24 mouse cellular contexts compared by ENCODE assay signal in genomic region chr14:10593467-10593866, GRCm38 (mm10).
DNase-seq lines count a peak whose midpoint lies in the region; ATAC-seq and TF ChIP-seq lines count a peak whose summit lies in the region.
"Had no signal": no experiment of that assay in that cellular context is flagged by ENCODE, and none has a peak within 500 bp of the region (broad histone marks: within the 10 kb centered on the region; RNA-seq: fewer than 3 reads in every experiment).

No protein-coding gene starts in this region.

- no peak for TF ChIP-seq RAD21 in CH12.LX (IDR thresholded peaks at IDR 0.05; ENCODE audit: low read depth, low read length)

- dilution Hi-C loops in CH12.LX (cut with MboI; ENCODE audit: extremely low pct_ligation_motif_present, extremely low pct_unique_long_range_greater_than_20kb, low sequenced_read_pairs): no loop called here

- peak; percentile 74 for DNase-seq in 416B (ENCODE audit: low read depth)
- peak; percentile 2 for DNase-seq in CH12.LX (ENCODE audit: extremely low read depth)
- no peak for DNase-seq in gastrocnemius, adult 2 months
- DNase-seq in hindbrain, embryonic 11.5 days (ENCODE audit: low spot score): no peak
- DNase-seq: adrenal gland, adult 8-10 months; adrenal gland, postnatal 36 days; cerebellum, adult 11-12 months; cerebellum, adult 9-11 months; cerebellum, postnatal 36 days; forebrain, postnatal 0 days; gastrocnemius, postnatal 25 days; heart, adult 11 months; heart, postnatal 36 days had no signal

- H3K4me1 ChIP-seq in CH12.LX (ENCODE audit: control insufficient read depth in 1 of 2, insufficient read depth in 2 of 2): peaks cover 0 to 5% of the 10 kb centered on the region in 2 experiments; a peak in 1 of 4 replicates
- no peaks in the 10 kb centered on the region for H3K4me1 ChIP-seq in hindbrain, embryonic 11.5 days (replicated peaks; ENCODE audit: control insufficient read depth, insufficient read depth, low read length)
- H3K4me1 ChIP-seq: embryonic facial prominence, embryonic 10.5 days; forebrain, embryonic 13.5 days; hindbrain, embryonic 13.5 days; intestine, embryonic 15.5 days had no signal

- H3K4me2 ChIP-seq in CH12.LX (ENCODE audit: insufficient read depth, low read depth, poor library complexity, severe bottlenecking): no peak overlapping the region
- no peak overlapping the region for H3K4me2 ChIP-seq in hindbrain, embryonic 11.5 days (replicated peaks; ENCODE audit: low read depth, low read length)
- H3K4me2 ChIP-seq: forebrain, embryonic 13.5 days; heart, embryonic 13.5 days; hindbrain, embryonic 13.5 days; intestine, embryonic 15.5 days had no signal

- no peak overlapping the region for H3K27ac ChIP-seq in CH12.LX (ENCODE audit: insufficient read depth, low read depth)
- H3K27ac ChIP-seq in gastrocnemius, adult 2 months: no peak overlapping the region
- no peak overlapping the region for H3K27ac ChIP-seq in hindbrain, embryonic 11.5 days (ENCODE audit: low read depth, low read length)
- H3K27ac ChIP-seq: embryonic facial prominence, embryonic 10.5 days; forebrain, embryonic 13.5 days; heart, embryonic 13.5 days; hindbrain, embryonic 13.5 days; hindbrain, postnatal 0 days; intestine, embryonic 15.5 days had no signal

- intact Hi-C loops in gastrocnemius, adult 2 months (cut with DNase I): no loop called here

- no peak for TF ChIP-seq POLR2A in CH12.LX (IDR thresholded peaks at IDR 0.05; ENCODE audit: low read depth, low read length)

- no peaks in the 10 kb centered on the region for H3K79me2 ChIP-seq in CH12.LX (replicated peaks; ENCODE audit: control insufficient read depth, extremely low read depth, insufficient read depth, poor library complexity, severe bottlenecking)

- TF ChIP-seq EP300 in CH12.LX (IDR thresholded peaks at IDR 0.05; ENCODE audit: low read length): no peak

- 90% methylated on average over 5 of the region's 5 CpGs for WGBS in hindbrain, embryonic 11.5 days

- H3K9me3 ChIP-seq in CH12.LX (replicated peaks; ENCODE audit: low read length): no peaks in the 10 kb centered on the region
- no peaks in the 10 kb centered on the region for H3K9me3 ChIP-seq in hindbrain, embryonic 11.5 days (ENCODE audit: control insufficient read depth, low read length)
- H3K9me3 ChIP-seq: embryonic facial prominence, embryonic 10.5 days; forebrain, embryonic 13.5 days; heart, embryonic 13.5 days; hindbrain, embryonic 13.5 days; intestine, embryonic 15.5 days had no signal

- no peak overlapping the region for H3K9ac ChIP-seq in CH12.LX (ENCODE audit: insufficient read depth, low read depth)
- no peak overlapping the region for H3K9ac ChIP-seq in hindbrain, embryonic 11.5 days (ENCODE audit: low read depth, low read length)
- H3K9ac ChIP-seq: forebrain, embryonic 13.5 days; forebrain, postnatal 0 days; heart, embryonic 13.5 days; hindbrain, embryonic 13.5 days; intestine, embryonic 15.5 days had no signal

- TF ChIP-seq CTCF in CH12.LX (conservative IDR thresholded peaks at IDR 0.05 in 1 of 2, IDR thresholded peaks at IDR 0.05 in 1 of 2; ENCODE audit: low read depth in 2 of 2, low read length in 2 of 2): no peak
- TF ChIP-seq CTCF in gastrocnemius, adult 2 months (IDR thresholded peaks at IDR 0.05): no peak

- ATAC-seq in granulocyte monocyte progenitor cell, adult 5-6 weeks (replicated peaks; ENCODE audit: poor library complexity, severe bottlenecking): peak; percentile 94
- peak; percentile 96 for ATAC-seq in megakaryocyte progenitor cell, adult 5-6 weeks (replicated peaks; ENCODE audit: poor library complexity)
- no peak for ATAC-seq in activated CD4-positive, CD25-positive, alpha-beta regulatory T cell, adult 4 months
- ATAC-seq in cerebellum, adult (ENCODE audit: insufficient number of reproducible peaks, low FRiP score, low TSS enrichment): no peak
- no peak for ATAC-seq in hindbrain, embryonic 11.5 days (ENCODE audit: low FRiP score)
- ATAC-seq: forebrain, embryonic 13.5 days; forebrain, postnatal 0 days; hindbrain, postnatal 0 days; intestine, embryonic 15.5 days; Patski had no signal

- H3K4me3 ChIP-seq in CH12.LX (replicated peaks in 1 of 3; ENCODE audit: low read depth in 2 of 3, low read length in 2 of 3, poor library complexity in 1 of 3): no peak overlapping the region
- H3K4me3 ChIP-seq in gastrocnemius, adult 2 months: no peak overlapping the region
- no peak overlapping the region for H3K4me3 ChIP-seq in hindbrain, embryonic 11.5 days (ENCODE audit: low read depth, low read length)
- H3K4me3 ChIP-seq: embryonic facial prominence, embryonic 10.5 days; forebrain, embryonic 13.5 days; heart, embryonic 13.5 days; hindbrain, embryonic 13.5 days; intestine, embryonic 15.5 days had no signal

- no peaks in the 10 kb centered on the region for H3K27me3 ChIP-seq in CH12.LX (replicated peaks)
- H3K27me3 ChIP-seq in hindbrain, embryonic 11.5 days (ENCODE audit: control insufficient read depth, insufficient read depth, low read length): no peaks in the 10 kb centered on the region
- H3K27me3 ChIP-seq: forebrain, embryonic 13.5 days; heart, embryonic 13.5 days; hindbrain, embryonic 13.5 days; intestine, embryonic 15.5 days; Patski had no signal

- no peaks in the 10 kb centered on the region for H3K36me3 ChIP-seq in CH12.LX (replicated peaks in 1 of 2; ENCODE audit: control insufficient read depth in 1 of 2, insufficient read depth in 1 of 2, low read length in 1 of 2)
- H3K36me3 ChIP-seq in hindbrain, embryonic 11.5 days (ENCODE audit: control insufficient read depth, insufficient read depth, low read length): no peaks in the 10 kb centered on the region
- H3K36me3 ChIP-seq: embryonic facial prominence, embryonic 10.5 days; heart, embryonic 13.5 days; hindbrain, embryonic 13.5 days; intestine, embryonic 15.5 days had no signal

- in situ Hi-C loops in CH12.LX (cut with MboI; ENCODE audit: low pct_ligation_motif_present, low pct_unique_long_range_greater_than_20kb, low sequenced_read_pairs): no loop called here

TF ChIP-seq in CH12.LX, 34 proteins besides CTCF, POLR2A, EP300 and RAD21:
- TF ChIP-seq SMC3 (IDR thresholded peaks at IDR 0.05; ENCODE audit: low read depth, low read length) (no peak), UBTF (IDR thresholded peaks at IDR 0.05; ENCODE audit: low read depth, low read length) (no peak), PAX5 (IDR thresholded peaks at IDR 0.05; ENCODE audit: low read length) (no peak)

Comparison
In these comparisons a context has a peak if more than half of its experiments do, and no peak if none do; other contexts are left out.
1. DNase-seq: peak in 416B (single experiment) and CH12.LX (single experiment); none in gastrocnemius, adult 2 months (single experiment) and hindbrain, embryonic 11.5 days (single experiment).
2. ATAC-seq: peak in granulocyte monocyte progenitor cell, adult 5-6 weeks (single experiment) and megakaryocyte progenitor cell, adult 5-6 weeks (single experiment); none in activated CD4-positive, CD25-positive, alpha-beta regulatory T cell, adult 4 months (single experiment), cerebellum, adult (single experiment) and hindbrain, embryonic 11.5 days (single experiment).